Mouse (Mus musculus): ENCODE results near the gene Tnrc6b.

- TF ChIP-seq POLR2AphosphoS2 (IDR thresholded peaks at IDR 0.05; ENCODE audit: insufficient read length, low read depth) (no peak), POLR2A (IDR thresholded peaks at IDR 0.05; ENCODE audit: insufficient read length, low read depth) (no peak), CEBPB (IDR thresholded peaks at IDR 0.05; ENCODE audit: insufficient read depth, poor library complexity, severe bottlenecking) (no peak), TCF3 (IDR thresholded peaks at IDR 0.05; ENCODE audit: insufficient read length, low read depth) (no peak), TCF12 (IDR thresholded peaks at IDR 0.05; ENCODE audit: insufficient read depth, poor library complexity, severe bottlenecking) (no peak), MYOG (IDR thresholded peaks at IDR 0.05; ENCODE audit: control insufficient read depth in 1 of 3, insufficient read depth in 1 of 3, insufficient read length in 2 of 3, low read depth in 2 of 3) (no peak), MYOD1 (IDR thresholded peaks at IDR 0.05; ENCODE audit: control insufficient read depth in 1 of 3, insufficient read length in 2 of 3, low read depth in 2 of 3) (no peak), E2F4 (IDR thresholded peaks at IDR 0.05; ENCODE audit: insufficient read depth) (no peak), USF1 (IDR thresholded peaks at IDR 0.05; ENCODE audit: low read depth) (no peak), MAX (IDR thresholded peaks at IDR 0.05; ENCODE audit: low read depth) (no peak)
These were observed 13.5 kb upstream of the Tnrc6b start for GRCm38 (mm10) chr15:80697564-80697963.
